Mouse (Mus musculus) olfactory bulb, adult 2 months (tissue): ENCODE measurements around the gene Cd59a.

Source experiments
- CTCF ChIP-seq: fragments of 200-500 bp; IDR thresholded peaks from 2 replicates; pipeline ENCODE4 v1.5.1; 2012; ENCODE audit warnings: low read depth, mild to moderate bottlenecking, low read length, moderate library complexity; ENCODE audit not compliant: insufficient read depth
- POLR2A ChIP-seq: fragments of 200-500 bp; IDR thresholded peaks from 2 replicates; pipeline ENCODE4 v1.6.1; 2012; ENCODE audit warnings: mild to moderate bottlenecking, low read depth, low read length, moderate library complexity; ENCODE audit not compliant: insufficient read depth

- TF ChIP-seq CTCF (no peak), POLR2A (no peak)
Measured at GRCm38 (mm10) chr2:104120312-104120711, 24.7 kb downstream of the Cd59a start.
